Mouse (Mus musculus): Measurements from ENCODE around the gene Rps6ka5. TPM values are rescaled to one million over a fixed set of nuclear protein-coding genes. Genes with fewer than 3 reads are reported as not detected.

Rps6ka5 gene
- polyA plus RNA-seq (2012; rRNA removed), result 2.1 and 2.2 TPM in 2 replicates

GRCm38 (mm10) chr12:100726651-100727050 lies at the start of gene Rps6ka5:
Rps6ka5 (minus strand) TSS chr12:100726983.
- no peak for DNase-seq (ENCODE audit: low read depth)

- no peak for DNase-seq (ENCODE audit: low read depth)
These were observed 49.3 kb upstream of the Rps6ka5 start for GRCm38 (mm10) chr12:100775911-100776581.

GRCm38 (mm10) chr12:100775291-100775690 lies 48.5 kb upstream of the Rps6ka5 start:
- DNase-seq (ENCODE audit: low read depth), result no peak

GRCm38 (mm10) chr12:100774756-100775155 lies 48.0 kb upstream of the Rps6ka5 start:
- DNase-seq (ENCODE audit: low read depth), result no peak

- DNase-seq (ENCODE audit: low read depth), result no peak
These were observed 45.6 kb upstream of the Rps6ka5 start for GRCm38 (mm10) chr12:100772230-100772984.

GRCm38 (mm10) chr12:100770765-100771164 lies 44.0 kb upstream of the Rps6ka5 start:
- DNase-seq (ENCODE audit: low read depth), result no peak

- no peak for DNase-seq (ENCODE audit: low read depth)
These were observed 43.1 kb upstream of the Rps6ka5 start for GRCm38 (mm10) chr12:100769871-100770270.

- DNase-seq (ENCODE audit: low read depth), result no peak
These were observed 37.7 kb upstream of the Rps6ka5 start for GRCm38 (mm10) chr12:100764329-100765018.

GRCm38 (mm10) chr12:100762663-100763425 lies 36.1 kb upstream of the Rps6ka5 start:
- DNase-seq (ENCODE audit: low read depth), result no peak

GRCm38 (mm10) chr12:100757427-100757826 lies 30.6 kb upstream of the Rps6ka5 start:
- no peak for DNase-seq (ENCODE audit: low read depth)

- no peak for DNase-seq (ENCODE audit: low read depth)
These were observed 26.9 kb upstream of the Rps6ka5 start for GRCm38 (mm10) chr12:100753716-100754115.

GRCm38 (mm10) chr12:100752977-100753376 lies 26.2 kb upstream of the Rps6ka5 start:
- DNase-seq (ENCODE audit: low read depth), result no peak

- no peak for DNase-seq (ENCODE audit: low read depth)
These were observed 15.7 kb upstream of the Rps6ka5 start for GRCm38 (mm10) chr12:100742468-100742867.

GRCm38 (mm10) chr12:100740313-100740712 lies 13.5 kb upstream of the Rps6ka5 start:
- no peak for DNase-seq (ENCODE audit: low read depth)

GRCm38 (mm10) chr12:100739011-100739570 lies 12.3 kb upstream of the Rps6ka5 start:
- DNase-seq (ENCODE audit: low read depth), result no peak

GRCm38 (mm10) chr12:100738498-100738897 lies 11.7 kb upstream of the Rps6ka5 start:
- no peak for DNase-seq (ENCODE audit: low read depth)

- no peak for DNase-seq (ENCODE audit: low read depth)
These were observed 8.8 kb upstream of the Rps6ka5 start for GRCm38 (mm10) chr12:100735581-100735980.

GRCm38 (mm10) chr12:100735156-100735555 lies 8.4 kb upstream of the Rps6ka5 start:
- DNase-seq (ENCODE audit: low read depth), result no peak

- no peak for DNase-seq (ENCODE audit: low read depth)
These were observed 2.1 kb upstream of the Rps6ka5 start for GRCm38 (mm10) chr12:100728646-100729485.

- no peak for DNase-seq (ENCODE audit: low read depth)
These were observed 1.1 kb upstream of the Rps6ka5 start for GRCm38 (mm10) chr12:100727891-100728290.

- no peak for DNase-seq (ENCODE audit: low read depth)
These were observed 1.4 kb downstream of the Rps6ka5 start for GRCm38 (mm10) chr12:100725458-100725786.

Data from gonadal fat pad, adult 2 months (tissue).